Mouse (Mus musculus) brown adipose tissue, adult 24 weeks (tissue): ENCODE measurements around the gene Wdtc1. TPM values are rescaled to one million over a fixed set of nuclear protein-coding genes. Genes with fewer than 3 reads are reported as not detected.

Experiments used
- H3K27ac ChIP-seq: fragments of 200-500 bp; replicated peaks from 2 replicates; pipeline ENCODE4 v1.5.1; 2012; ENCODE audit warnings: low read depth, mild to moderate bottlenecking, low read length
- H3K4me1 ChIP-seq: fragments of 200-500 bp; 2 replicates; pipeline ENCODE4 v1.6.1; 2012; ENCODE audit warnings: low read length, mixed read lengths; ENCODE audit not compliant: control insufficient read depth, insufficient read depth, insufficient read length
- H3K4me3 ChIP-seq: fragments of 200-500 bp; 2 replicates; pipeline ENCODE4 v1.5.1; 2012; ENCODE audit warnings: low read depth, mild to moderate bottlenecking, low read length, moderate library complexity; ENCODE audit not compliant: insufficient read depth
- polyA plus RNA-seq: library from polyadenylated mRNA; stranded (reverse); fragments of >200 nt; gene quantifications from 2 replicates; pipeline ENCODE4 v1.2.4, GENCODE M21; 2012; ENCODE audit not compliant: missing spikeins, insufficient read depth, insufficient read length

Gene Wdtc1
- polyA plus RNA-seq, 1 experiment = 25.6 TPM

DNA sequence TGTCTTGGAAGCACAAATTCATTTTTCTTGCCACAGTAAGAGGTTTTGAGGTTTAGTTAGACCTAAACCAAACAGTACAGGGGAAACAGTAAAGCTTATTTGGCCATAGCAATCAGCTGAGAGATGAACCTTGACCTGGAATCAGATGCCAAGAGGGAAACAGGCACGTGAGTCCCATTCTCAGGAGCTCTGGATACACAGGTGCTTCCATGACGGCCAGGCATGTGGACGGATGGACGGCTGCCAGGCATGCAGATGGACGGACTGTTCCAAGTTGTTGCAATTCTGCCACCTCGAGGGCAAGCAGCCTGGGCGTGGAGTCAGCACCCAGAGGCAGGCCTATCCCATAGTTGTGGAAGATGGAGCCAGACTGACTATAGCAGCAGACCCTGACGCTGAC, 38.4 kb downstream of the Wdtc1 start:
- Histone ChIP-seq H3K4me3 (no peak overlapping the region), H3K27ac (no peak overlapping the region), H3K4me1 (peaks cover 2% of the 10 kb centered on the region; the same call in 1 of the 2 replicates)

DNA sequence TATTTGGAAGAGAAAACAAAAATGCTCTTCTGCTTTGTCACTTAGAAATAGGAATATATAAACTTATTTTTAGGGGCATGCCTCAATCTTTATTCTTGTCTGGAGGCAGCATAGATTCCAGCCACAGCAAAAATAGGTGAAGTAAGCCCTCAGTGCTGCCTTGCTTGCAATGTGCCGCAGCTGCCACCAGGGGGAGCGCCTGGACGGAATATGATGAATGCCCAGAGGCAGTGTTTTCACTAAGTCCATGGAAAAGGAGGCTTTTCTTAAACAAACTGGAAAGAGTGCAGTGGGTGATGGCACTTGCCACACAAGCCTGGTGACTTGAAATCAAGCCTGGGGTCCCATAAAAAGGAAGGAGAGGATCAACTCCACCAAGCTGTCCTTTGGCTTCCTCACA, 43.3 kb downstream of the Wdtc1 start:
- H3K27ac ChIP-seq = no peak overlapping the region
- no peak overlapping the region for H3K4me3 ChIP-seq
- no peaks in the 10 kb centered on the region for H3K4me1 ChIP-seq

DNA sequence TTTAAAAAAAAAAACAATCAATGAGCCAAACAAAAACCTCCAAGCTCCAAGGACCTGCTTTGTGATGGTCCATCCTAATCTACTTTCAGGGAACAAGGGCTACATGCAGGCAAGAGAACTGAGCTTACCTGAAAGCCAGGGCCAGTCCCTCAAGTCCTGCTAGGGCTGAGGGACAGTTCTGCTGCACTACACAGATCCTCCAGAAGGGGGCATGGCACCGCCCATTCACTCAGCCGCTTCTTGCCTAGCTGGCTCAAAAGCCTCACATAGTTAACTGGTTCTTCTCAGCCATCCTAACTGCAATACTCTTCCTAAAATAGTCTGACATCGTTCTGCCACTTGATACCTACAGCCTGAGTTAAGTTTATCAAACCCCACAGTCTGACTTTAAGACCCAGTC, 46.0 kb downstream of the Wdtc1 start:
- Histone ChIP-seq H3K27ac (no peak overlapping the region), H3K4me1 (no peaks in the 10 kb centered on the region)

DNA sequence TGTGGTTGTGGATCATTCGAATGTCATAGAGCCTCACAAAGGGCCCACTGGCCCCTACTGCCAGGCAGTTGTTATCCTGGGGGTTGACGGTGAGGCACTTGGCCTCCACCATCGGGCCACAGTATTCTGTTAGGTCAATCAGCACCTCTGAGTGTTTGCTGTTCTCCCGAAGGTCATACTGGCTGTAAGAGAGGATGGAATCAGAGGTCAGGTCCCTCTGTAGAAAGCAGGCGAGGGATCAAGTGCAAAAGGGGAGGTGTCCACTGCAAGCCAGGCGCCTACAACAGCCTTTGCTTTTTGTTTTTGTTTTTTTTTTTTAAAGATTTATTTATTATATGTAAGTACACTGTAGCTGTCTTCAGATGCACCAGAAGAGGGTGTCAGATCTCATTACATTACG, 47.5 kb downstream of the Wdtc1 start:
- Histone ChIP-seq H3K4me3 (no peak overlapping the region), H3K27ac (no peak overlapping the region), H3K4me1 (no peaks in the 10 kb centered on the region)

More for the DNA sequence above, 46.0 kb downstream of the Wdtc1 start:
- no peak overlapping the region for H3K4me3 ChIP-seq

DNA sequence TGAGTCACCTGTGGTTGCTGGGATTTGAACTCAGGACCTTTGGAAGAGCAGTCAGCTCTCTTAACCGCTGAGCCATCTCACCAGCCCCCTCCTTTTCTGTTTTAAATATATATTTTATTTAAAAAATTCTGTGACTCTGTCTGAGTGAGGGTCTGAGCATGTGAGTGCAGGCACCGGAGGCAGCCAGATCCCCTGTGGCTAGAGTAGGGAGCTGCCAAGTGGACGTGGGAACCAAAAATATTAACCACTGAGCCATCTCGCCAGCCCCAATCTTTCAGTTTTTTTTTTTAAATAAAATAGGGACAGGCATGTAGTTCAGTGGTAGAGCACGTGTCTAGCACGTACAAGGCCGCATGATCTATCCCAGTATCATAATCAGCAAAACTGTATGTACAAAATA, 48.5 kb downstream of the Wdtc1 start:
- Histone ChIP-seq H3K27ac (no peak overlapping the region), H3K4me3 (no peak overlapping the region)

DNA sequence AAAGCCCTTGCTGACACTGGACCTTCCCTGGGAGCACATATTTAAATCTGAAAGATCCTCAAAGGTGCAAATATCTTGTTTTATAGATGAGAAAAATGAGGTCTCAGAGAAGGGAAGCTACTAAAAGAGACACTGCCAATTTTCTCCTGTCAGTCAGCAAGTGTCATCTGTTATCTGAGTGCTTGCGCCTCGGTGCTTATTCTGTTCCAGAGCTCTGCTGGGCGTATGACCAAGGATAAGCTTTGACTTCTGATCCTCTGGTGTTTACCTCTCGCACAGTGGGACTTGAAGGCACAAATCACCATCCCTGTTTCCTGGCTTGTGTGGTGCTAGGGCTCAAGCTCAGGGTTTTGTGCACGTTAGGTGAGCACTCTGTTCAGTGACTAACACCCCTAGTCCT, 50.6 kb downstream of the Wdtc1 start:
- Histone ChIP-seq H3K4me3 (no peak overlapping the region), H3K27ac (no peak overlapping the region), H3K4me1 (no peaks in the 10 kb centered on the region)

More for the DNA sequence above, 48.5 kb downstream of the Wdtc1 start:
- no peaks in the 10 kb centered on the region for H3K4me1 ChIP-seq

DNA sequence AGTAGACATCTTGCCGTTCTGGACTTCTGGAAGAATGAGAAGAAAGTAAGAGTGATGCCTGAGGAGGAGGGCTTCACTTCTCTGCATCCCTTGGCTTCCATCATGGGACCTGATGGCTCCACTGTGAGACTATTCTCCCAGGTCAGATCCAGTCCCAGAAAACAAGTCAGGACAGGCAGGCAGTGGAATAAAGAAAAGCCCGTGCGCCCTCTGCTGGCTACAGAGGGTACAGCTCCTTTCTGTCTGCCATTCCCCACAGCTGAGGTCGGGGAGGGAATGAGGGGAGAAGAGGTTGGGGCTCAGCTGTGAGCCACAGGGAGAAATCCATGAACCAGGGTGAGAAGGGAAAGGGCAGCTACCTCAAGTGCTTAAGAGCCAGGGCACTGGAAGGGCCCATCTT, 51.5 kb downstream of the Wdtc1 start:
- no peak overlapping the region for H3K27ac ChIP-seq
- no peaks in the 10 kb centered on the region for H3K4me1 ChIP-seq
- no peak overlapping the region for H3K4me3 ChIP-seq

DNA sequence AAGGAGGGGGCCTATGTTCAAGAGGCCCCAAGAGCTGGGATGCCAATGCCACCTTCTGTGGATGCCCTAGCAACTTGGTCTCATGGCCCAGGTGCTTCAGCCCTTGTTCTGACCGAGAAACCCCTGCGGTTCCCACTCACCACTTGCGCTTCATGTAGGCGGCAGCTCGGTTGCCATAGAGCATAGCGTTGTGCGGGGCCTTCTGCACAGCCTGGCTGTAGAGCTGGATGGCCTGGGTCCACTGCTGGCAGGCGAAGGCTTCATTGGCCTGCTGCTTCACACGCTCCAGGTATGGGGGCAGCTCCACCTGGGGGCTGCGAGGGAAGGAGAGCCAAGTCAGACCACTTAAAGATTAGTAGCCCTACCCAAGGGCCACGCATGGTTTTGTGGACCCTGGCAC, 52.9 kb downstream of the Wdtc1 start:
- H3K4me3 ChIP-seq = no peak overlapping the region
- no peak overlapping the region for H3K27ac ChIP-seq
- no peaks in the 10 kb centered on the region for H3K4me1 ChIP-seq

DNA sequence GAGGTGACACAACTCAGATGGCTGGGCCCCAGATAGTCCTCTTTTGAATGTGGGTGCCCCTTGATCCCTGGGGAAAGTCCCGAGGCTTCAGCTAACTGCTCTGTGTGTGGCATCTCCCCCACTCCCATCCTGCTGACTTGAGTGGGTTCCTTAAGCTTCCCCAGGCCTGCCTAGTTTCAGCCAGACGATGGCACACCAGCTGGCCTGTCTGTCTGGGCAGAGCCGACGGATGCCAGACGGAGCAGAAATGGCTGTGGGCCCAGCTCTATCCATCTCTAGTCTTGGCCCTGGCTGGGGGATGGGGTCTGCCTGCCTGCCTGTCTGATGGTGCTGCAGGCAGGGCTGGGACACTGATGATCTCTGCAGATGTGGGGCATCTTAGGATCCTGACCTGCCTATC, 53.6 kb downstream of the Wdtc1 start:
- Histone ChIP-seq H3K4me1 (no peaks in the 10 kb centered on the region), H3K4me3 (no peak overlapping the region), H3K27ac (no peak overlapping the region)

DNA sequence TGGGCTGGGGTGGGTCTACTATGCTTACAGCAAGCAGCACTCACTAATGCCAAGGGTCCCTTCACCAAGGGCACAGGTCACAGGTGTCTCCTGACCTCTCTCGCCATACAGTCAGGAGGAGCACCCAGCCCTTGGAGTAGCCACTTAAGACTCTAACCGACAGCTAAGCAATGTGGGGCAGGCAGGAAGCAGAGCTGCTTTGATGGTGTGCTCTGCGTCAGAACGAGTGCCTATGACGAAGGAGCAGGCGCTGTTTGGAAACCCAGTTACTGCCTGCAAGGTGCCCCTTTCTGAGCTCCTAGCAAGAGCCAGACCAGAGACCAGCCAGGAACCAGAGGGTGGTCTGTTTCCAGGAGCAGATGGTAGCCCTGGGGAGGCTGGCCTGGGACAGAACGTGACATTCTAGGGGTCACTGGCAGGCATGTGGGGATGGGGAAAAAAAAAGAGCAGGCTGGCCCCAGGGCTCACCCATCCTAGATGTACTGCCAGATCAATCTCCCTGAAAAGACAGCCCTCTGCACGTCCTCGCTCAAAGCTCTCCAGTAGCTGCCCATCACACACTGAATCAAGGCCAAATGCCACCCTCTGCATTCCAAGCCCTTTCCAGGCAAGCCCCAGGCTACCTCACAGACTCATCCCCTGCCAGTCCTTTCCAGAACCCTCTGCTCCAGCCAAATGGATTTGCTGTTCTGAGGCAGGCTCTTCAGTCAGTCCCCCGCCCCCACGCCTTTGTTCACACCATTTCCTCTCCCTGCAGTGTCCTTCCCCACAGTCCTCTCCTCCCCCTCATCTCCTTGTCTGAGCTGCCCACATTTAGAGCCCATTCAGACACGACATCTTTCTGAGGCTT, 54.5 kb downstream of the Wdtc1 start:
- no peaks in the 10 kb centered on the region for H3K4me1 ChIP-seq
- no peak overlapping the region for H3K27ac ChIP-seq
- no peak overlapping the region for H3K4me3 ChIP-seq

DNA sequence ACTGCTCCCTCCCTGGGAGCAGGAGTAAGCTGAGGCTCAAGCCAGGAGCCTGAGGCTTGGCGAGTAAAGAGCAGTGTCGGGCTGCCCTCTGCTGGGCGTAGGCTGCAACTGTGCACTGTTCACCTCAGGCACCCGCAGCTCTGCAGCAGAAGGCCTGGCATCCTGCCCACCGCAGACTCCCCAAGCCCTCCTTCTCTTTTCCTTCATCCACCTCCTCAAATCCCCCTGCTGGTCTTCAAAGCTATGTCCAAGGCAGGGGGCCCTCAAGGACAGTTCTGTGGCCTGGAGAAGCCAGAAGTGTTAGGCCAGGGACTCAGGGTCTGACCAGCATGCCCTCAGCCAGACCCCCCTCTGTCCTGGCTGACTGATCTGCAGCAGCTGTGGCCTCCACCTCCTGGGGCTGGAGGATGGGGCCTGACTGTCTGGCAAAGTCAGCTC, 55.5 kb downstream of the Wdtc1 start:
- no peak overlapping the region for H3K27ac ChIP-seq
- no peak overlapping the region for H3K4me3 ChIP-seq
- no peaks in the 10 kb centered on the region for H3K4me1 ChIP-seq

DNA sequence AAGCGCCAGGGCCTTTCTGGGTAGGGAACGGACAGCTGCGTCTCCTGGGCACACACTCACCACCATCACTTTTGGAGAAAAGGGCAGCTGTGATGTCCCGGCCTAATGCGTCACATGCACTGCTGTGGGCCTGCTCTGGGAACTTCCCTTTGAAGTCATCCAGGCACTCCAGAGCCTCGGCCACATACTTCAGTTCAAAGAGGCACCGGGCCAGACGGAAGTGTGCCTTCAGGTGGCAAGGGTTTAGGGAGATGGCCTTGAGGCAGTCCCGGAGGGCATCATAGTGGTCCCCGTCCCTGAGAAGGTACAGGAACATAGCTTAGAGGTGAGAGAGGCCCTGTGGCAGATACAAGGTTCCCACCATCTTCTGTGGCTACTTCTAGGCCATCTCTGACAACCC, 55.9 kb downstream of the Wdtc1 start:
- Histone ChIP-seq H3K4me1 (no peaks in the 10 kb centered on the region), H3K4me3 (no peak overlapping the region), H3K27ac (no peak overlapping the region)

DNA sequence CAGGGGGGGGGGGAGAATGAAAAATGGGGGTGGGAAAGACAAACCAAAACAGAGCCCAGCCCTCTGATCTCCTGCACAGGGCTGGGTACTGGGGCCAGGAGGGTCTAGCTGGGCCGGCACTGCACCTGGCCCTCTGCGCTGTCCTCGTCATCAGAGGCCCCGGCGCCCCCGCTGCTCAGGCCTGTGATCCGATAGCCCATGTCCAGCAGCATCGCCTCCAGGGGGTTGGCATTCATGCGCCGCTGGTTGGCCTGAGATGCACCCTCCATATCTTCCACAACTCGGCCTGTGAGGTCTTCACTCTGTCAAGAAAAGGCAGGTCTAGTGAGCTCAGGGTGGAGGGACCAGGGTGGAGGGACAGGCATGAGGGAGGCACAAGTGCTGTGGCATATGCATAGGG, 59.2 kb downstream of the Wdtc1 start:
- no peak overlapping the region for H3K4me3 ChIP-seq
- no peaks in the 10 kb centered on the region for H3K4me1 ChIP-seq
- H3K27ac ChIP-seq = no peak overlapping the region

DNA sequence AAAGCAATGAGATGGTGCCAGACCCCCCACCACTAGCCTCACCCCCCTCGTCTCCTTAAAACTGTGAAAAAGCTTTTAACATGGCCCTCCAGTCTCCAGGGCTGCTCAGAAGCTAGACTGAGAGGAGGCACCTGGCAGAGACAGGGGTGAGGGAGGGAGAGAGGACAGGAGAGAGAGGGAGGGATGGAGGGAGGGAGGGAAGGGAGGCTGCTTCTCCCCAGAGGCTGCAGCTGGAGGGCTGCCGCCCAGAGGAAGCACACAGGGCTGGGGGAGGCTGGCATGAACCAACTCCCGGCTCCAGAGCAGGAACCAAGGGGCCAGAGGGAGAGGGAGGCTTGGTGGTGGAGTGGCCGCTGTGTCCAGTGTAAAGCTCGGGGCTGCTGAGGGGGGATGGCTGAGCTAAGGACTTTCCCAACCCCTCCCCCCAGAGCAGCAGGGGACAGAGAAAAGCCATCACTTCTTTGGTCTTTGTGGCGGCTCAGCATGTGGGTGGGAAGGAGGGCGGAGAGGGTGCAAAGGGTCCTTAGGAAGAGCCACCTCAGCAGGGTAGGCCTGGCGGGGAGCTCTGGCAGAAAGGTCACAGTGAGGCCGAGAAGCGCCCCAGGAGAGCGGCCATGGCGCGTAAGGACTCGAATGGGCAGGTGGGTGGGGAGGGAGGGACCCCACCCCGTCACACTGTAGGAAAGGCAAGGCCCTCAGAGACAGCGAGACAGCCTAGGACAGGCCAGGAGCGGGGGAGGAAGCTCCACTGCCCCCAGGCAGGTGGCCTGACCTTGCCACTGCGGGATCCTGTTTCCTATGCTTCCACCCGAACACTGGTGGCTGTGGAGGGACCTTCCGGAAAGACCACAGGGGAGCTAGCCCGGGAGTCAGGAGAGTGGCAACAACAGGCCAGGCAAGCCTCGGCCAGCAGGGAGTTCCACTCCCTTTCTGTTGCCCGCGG, 60.1 kb downstream of the Wdtc1 start:
- Histone ChIP-seq H3K27ac (no peak overlapping the region), H3K4me1 (no peaks in the 10 kb centered on the region), H3K4me3 (no peak overlapping the region)

DNA sequence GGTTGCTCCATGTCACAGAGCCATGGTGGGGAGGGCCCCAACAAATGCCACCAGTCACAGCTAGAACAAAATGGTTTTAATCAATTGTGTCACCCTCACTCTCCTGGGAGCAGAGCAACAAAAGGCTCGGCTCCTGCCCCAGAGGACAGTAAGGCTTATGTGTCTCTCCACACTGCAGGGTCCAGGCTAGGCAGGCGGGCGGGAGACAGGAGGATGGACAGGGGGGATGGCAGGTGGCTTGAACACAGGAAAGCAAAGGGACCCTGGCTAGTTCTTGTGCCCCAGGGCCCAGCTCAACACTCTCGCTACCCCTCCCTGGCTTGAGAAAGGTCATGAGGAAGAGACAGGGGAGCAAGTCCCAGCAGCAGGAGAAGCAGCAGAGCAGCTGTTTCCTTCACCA, 60.9 kb downstream of the Wdtc1 start:
- H3K4me3 ChIP-seq = no peak overlapping the region
- H3K4me1 ChIP-seq = no peaks in the 10 kb centered on the region
- H3K27ac ChIP-seq = no peak overlapping the region
